Mouse (Mus musculus): ENCODE measurements around the gene Evl. TPM values are rescaled to one million over a fixed set of nuclear protein-coding genes. Genes with fewer than 3 reads are reported as not detected.

Evl gene
- total RNA-seq, 4 experiments from 2014 or later, result 45.4 to 65.2 (median 50.3) TPM

DNA sequence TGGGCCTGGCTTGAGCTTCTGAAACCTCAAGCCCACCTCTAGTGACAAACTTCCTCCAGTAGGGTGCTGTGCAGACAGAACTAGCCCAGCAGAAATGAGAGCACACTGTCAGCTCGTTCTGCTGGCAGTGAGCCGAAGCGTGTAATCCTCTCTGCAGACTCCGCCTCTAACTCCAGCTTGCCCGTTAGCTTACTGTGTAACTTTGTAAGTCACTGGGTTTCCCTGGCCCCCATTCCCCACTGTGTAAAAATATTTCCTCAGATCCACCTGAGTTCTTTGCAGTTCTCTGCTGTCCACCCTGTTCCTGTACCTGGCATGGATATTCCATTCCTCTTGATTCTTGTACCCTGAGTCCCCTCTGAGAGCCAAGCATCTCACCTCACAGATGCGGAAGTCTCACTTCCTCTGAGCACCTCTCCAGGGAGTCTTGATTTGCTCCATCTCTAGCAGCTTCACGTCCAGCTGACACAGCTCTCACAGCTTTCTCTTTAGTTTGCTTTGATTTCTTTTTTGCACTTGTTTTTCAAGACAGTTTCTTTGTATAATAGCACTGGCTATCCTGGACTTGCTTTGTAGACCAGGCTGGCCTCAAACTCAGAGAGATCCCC lies 96.6 kb downstream of the Evl start:
- DNase-seq, result no peak

DNA sequence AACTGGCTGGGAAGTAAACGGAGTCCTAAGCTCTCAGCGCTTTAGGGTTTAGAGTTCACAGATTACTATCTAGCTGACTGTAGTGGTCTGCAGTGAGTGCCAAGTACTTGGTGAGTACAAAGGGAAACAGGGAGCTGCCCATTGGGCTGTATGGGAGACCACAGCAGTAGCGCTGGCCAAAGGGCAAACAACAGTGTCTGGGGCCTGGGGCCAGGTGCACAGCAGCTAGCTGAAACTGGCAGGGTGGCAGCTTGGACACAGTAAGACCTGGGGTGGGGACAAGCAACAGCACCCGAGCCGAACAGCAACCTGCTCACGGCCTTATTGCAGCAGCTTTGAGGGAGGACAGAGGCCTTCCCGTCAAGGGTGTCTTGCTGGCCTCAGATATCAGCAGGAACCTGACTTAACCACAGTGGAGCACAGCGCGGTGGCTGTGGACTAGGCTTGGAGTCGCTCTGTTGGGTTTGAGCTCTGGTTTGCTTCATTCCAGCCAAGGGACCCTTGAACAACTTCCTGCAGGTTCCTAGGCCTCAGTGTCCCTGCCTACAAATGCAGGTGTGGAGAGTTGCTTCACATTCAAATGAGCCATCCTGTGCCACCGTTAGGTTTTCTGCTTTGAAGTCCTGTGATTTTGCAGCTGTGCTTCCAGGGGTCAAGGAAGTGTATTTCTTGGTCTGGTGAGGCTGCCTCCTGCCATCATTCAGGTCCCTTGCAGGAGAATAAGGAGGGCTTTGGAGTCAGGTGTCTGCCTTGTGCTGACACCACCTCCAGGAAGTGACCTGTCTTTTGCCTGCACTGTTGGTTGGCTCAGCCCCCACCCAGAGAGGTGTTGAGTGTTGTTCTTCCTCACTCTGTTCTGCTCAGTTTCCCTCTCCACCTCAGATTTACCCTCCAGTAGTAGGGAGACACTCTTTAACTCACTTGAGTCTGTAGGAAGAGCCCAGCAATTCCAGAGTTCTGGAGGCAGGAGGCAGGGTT lies 99.1 kb downstream of the Evl start:
- DNase-seq, result no peak

DNA sequence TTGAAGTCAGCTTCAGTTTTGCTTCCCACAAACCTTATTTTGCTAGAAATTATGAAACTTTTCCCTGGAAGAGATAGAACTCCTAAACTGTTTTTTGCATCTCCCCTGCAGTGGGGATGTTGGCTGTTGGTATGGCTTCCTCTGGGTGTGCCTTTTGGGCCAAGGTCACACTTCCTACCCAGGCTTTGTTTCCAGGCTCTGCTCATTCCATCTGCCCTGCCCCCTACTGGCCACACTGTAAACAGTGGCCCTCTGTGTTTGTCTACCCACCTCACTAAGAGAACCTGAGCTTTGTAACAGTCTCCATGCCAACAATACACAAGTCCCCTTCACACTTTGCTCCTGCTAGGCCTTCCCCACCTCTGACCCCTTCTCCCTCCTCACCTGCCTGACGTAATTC lies 102.8 kb downstream of the Evl start:
- DNase-seq, result peak; percentile 13

DNA sequence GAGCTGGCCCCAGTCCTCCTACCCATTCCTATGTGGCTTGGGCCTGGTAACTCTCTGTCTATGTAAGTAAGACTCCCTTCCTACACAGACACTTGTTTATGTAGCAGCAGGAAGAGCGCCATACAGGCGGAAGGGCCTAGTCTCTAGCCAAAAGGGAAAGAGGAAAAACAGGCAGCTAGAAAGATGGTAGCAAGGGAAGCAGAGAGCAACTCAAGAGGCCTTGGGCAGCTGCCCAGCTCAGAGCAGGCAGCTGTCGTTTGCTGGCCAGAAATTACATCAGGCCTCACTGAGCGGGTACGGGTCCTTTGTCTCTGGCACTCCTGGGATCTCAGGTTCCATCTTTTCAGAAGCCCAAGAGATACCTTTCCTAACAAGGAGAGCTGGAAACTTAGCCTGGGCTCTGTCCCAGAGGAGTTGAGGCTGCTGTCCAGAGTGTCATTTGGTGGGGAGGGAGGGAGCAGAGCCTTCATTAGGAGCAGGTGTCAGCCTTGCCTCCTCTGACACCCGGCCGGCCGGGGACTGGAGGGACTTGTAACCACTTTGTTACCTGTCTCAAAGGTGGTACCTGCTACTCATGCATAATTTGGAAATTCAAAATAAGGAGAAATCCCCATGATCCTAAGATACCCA lies 114.2 kb downstream of the Evl start:
- DNase-seq, result no peak

DNA sequence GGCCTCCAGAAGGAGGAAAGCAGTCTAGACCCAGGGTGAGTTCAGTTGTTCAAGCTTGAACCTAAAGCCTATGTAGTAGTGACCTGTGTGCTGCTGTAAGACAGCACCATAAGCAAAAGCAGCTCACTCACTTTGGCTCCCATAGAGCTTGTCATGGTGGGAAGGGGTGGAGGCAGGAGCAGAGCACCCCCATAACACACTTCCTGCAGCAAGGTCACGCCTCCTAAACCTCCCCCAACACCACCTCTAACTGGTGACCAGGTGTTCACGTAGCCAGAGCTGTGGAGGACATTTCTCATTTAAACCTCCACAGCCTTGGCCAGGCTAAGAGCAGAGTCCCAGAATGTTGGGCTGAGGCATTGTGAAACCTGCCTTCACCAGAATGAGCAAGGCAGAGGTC lies 117.0 kb downstream of the Evl start:
- DNase-seq, result no peak

DNA sequence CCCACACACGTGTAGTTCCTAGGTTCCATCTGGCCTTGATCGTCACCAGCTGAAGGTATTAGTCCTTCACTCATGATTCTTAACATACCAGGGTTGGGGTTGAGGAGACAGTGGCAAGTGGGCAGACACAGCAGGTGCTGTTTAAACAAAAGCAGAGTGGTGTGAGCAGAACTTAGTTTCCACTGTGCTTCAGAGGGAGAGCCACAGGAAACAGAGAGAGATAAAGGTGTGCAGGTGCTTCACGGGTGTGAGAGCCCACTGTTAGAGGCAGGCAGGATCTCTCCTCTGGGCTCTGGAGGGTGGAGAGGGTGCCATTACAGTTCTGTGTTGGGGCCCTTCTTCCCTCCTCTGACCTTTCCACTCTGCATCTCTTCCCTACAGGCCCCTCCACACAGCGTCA lies 118.4 kb downstream of the Evl start:
- no peak for DNase-seq

DNA sequence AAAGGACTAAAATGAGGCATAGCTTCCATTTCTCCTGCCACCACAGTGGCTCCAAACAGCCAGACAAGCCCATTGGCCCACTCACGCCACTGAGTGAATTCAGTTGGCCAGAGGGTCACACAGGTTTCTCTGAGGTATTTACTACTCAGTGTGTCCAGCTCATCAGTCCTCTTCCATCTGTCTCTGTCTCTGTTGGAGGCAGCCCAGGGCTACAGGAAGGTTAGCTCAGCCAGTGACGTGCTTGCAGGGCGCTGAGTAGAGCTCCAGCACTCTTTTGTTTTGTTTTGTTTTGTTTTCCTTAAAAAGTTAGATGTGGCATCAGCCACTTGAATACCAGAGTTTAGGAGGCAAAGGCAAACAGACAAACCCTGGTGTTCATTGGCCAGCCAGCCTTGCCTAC lies 119.0 kb downstream of the Evl start:
- DNase-seq, result no peak

DNA sequence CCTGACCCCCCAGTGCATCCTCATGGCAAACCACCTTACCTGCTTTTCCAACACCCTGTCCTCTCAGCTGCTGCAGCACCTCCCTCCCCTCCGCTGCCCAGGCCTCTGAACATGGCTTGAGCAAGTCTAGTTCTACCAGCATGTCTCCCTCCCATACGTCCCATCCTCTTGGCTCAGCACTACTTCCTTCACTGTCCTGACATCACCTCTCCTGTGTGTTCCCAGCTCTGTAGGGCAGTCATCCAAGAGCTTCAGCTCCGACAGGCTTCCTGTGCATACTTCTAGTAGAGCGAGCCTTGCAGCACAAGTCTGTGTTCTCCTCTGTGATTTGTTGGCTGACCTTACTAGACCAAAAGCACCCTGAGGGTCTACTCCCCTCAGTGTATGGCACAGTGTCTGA lies 120.0 kb downstream of the Evl start:
- DNase-seq, result no peak

DNA sequence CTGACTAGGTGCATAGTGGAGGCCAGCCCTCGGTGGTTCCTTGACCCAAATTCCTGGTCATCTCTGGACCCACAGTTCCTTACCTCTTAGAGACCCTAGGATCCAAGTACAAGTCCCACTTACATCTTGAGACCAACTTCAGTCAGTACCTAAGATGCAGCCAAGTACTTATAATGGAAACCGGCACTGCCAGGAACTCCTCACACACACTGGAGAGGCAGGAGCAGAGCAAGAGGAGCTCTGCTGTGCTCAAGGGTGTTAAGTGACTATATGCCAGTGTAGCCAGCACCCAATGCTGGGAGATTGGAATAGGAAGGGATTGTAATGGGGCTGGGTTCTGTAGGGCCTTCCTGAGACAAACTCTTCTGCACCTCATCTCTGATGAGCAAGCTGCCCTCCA lies 120.4 kb downstream of the Evl start:
- no peak for DNase-seq

DNA sequence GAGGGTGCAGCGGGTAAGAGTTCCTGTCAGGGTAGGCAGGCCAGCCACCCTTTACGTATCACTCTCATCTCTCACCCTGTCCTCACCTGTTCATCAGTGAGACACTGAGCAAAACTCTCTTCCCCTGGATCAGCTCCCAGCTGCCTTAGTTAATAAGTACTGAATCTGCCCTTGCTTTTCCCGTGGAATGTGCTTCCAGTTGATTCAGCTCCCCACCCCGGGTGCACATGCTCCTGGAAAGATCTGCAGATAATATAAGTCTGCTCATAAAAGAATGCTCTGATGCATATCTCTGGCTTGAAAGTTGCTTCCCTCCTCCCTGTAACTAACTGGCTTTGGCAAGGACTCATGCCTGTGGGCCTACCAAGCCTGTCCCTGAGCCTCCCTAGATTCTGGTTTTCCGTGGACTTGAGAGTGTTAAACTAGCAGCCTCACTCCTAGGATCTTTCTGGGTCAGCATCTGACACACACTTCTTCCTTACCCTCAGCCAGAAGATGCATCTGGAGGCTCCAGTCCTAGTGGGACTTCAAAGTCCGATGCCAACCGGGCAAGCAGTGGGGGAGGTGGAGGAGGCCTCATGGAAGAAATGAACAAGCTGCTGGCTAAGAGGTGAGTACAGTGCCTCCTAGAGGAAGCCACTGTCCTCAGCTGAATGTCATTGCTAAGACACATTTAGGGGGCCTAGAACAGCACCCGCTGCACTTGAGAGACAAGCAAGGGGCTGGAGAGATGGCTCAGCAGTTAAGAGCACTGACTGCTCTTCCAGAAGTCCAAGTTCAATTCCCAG lies 121.3 kb downstream of the Evl start:
- DNase-seq, result no peak

DNA sequence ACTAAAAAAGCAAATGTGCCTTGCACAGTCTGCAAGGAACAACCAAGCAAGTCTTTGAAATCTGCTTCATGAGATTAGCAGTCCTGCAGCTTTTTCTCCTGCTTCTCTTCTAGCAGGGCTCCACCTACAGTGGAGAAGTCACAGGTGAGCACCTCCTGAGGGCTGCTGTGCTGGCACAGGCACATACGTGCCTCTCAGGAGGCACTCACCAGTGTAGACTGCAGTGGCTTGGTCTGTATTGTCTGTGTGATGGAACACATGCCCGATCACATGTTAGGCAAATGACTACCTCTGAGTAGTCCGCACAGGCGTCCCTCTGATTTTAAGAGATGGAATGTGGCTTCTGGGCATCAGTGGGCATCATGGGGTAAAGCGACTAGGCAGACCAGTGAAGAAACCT lies 122.6 kb downstream of the Evl start:
- DNase-seq, result no peak

DNA sequence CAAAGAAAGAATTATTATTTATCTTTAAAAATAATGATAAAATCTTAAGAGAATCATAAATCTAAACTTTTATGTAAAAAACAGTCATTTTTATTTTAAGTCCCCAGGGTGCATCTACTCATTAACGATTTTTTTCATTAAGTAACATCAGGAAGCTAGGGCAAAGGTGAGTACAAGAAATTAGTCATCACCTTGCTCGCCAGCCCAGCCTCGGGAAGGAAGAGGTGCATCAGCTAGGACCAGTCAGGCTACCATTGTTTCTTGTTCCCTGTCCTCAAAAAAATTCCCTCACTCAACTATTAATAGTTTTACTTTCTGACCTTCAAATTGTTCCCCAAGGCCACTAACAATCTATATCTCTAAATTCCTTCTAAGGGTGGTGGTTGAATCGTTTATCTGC lies 123.8 kb downstream of the Evl start:
- no peak for DNase-seq

DNA sequence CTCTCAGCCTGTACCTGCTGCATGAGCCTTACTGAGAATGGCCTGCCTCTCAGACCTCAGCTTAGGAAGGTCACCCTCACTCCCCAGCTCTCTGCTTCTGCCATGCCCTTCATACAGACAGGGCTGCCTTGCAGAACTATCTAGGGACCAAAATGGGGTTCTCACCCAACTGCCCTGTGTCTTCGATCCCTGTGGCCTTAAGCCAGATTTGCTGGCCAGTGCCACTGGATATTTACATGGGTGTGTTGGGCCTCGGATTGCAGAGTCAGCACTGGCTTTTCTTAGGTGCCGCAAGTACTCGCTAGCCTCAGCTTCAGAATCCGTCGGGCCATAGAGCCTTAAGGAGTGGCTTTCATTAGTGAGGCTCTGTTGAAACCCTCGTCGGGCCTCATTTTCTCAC lies 126.3 kb downstream of the Evl start:
- no peak for DNase-seq

DNA sequence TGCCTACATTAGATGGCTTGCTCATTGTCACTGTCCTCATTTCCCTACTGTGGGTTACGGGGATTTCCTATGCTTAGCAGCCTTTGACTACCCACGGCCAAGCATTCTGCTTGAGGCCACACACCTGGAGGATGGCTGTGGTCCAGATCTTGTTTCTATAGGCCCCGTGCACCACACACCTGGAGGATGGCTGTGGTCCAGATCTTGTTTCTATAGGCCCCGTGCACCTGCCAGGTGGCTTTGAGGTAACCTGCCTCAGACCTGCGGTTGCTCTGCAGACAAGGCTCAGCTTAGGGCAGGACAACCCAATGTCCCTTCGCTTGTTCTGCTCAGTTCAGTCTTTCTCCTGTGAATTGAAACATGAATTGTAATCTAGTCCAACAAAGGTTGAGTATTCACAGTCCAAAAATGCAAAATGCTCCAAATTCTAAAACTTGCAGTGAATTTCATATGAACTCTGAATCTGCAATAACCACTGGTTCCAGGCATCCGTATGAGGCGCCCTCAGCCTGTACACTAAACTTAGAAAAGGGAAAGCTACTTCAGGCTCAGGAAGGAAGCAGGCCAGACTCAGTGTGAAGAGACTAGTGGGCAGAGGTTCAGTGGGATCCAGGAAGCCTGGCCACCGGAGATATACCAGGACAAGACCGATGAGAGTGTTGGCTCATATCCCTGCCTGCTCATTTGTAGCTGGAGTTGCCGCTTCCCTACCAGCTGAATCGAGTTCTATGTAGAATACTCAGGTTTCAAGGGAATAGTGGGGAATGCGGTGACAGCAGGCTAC lies 127.9 kb downstream of the Evl start:
- DNase-seq, result no peak

DNA sequence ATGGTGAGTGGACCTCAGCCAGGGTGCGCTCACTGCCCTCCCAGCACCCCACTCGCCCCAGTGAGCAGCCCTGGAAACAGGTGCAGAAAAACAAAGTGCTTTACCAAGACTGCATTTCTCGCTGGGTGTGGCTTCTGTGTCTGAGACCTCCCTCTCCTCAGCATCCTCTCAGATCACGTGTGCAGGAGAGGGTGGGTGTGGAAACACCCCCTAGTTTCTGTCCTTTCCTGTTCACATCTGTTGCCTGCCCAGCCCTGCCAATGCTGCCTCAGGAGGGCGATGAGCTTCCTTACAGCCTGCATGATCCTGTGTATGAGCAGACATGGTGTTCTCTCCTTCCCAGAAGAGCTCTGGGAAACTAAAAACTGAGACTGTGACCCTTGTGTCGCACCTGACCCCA lies 131.9 kb downstream of the Evl start:
- no peak for DNase-seq

DNA sequence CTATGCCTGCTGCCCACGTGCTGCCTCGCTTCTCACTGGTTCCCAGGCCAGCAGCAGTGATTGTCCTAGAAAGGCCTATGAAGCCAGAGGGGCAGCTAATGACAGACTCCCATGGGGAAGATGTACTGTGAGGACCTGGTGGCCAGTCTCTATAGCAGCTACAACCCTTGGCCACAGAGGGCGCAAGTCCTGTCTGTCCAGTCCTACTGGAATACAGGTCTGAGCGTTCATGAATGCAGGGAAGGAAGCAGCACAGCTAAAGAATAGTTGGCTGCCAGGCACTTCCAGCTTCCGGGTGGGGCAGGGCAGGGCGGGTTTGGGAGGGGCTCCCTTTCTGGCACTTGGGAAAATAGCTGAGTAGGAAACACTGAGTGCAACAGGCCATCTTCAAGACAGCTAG lies 132.4 kb downstream of the Evl start:
- no peak for DNase-seq

DNA sequence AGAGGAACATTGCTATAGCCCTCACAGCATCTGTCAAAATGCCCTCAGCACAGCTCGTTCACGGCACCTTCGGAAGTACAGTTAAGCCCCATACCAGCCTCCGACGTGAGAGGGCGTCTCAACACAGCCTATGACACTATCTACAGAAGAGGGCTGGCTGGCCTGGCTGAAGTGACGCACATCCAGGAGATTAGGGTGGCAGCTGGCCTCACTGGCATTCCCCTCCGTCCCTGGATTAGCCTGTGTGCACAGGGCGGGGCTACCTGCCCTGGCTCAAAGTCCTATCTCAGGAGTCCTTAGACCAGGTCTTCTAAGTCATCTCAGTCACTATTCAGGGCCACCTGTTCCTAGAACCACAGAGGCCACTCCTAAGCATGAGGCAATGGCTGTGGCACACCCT lies 134.6 kb downstream of the Evl start:
- no peak for DNase-seq

DNA sequence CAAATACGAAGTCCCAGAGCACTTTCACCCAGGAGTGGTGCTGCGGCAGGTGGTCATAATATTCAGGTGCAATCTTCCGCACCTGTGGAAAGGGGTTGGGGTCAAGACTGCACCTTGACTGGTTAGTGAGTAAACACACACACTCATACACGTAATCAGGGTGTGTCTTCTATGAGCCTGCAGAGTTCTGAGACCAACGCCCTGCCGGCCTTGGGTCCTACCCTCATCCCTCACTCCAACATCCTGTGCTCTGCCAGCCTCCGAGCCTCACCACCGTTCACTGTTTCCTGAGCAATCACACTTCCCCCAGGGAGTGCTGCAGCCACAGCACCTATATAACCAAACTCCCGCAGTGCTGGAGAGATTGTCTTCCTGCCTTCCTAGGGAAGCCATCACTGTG lies 136.0 kb downstream of the Evl start:
- DNase-seq, result no peak

DNA sequence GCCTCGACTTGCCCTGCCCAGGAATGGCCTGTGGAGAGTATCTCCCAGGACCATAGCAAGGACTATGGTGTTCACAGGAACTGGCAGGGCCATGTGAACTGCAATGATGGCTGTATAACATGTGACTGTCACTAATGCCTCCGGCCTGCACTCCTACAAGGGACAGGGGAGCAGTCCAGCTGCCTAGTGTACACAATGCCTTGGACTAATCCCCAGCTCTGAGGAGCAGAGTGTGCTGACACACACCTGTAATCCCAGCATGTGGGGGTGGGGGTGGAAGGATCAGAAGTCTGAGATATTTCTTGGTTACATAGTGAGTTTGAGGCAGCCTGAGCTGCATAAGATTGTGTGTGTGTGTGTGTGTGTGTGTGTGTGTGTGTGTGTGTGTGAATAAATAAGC lies 139.1 kb downstream of the Evl start:
- DNase-seq, result no peak

DNA sequence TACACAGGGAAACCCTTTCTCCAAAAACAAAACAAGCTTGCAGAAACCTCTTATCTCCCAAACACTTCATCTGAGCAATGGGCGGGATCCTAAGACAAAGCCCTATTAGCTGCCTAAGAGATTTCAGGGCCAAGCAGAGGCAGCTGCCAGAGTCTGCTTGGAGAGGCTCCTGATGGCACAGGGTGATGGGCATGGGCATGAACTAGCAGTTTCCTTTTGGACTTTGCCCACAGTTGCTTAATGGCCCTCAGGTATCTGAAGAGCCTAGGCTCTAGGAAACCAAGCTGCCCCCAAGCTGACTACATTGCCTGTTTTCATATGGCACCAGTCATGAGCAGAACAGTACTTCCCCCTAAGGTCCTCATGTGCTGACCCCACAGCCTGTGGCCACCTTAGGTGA lies 139.7 kb downstream of the Evl start:
- no peak for DNase-seq

DNA sequence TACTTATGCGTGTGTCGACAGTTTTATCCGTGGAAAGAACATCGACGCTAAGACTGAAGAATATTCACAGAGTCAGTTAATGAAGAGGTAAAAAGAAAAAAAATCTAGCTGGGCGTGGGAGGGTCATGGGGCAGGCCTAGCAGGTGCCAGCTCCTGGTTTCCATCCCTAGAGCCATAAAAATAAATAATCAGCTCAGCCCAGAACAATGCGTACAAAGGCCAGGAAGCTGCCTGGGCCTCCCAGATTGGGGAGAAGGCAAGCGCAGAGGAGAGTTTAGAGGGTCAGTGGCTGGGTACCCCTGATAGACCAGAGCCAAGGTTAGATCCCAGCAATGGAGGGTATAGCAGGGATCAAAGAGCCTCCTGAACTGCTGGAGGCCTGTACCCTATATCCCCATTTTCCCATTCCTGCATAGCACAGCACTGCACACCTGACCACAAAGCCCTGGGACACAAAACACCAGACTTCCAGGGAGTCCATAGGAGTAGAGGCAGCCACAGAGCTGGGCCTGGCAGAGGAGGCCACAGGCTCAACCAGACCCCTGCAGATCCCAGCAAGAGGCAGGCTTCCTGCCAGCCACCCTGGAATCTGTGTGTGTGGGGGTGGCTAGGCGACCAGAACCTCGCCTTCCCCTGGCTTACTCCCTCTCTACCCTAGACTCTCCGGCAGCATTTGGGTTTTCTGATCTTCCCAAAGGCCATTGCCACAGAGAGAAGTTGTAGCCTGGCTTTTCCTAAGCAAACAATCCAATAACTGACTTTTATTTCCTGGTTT lies 144.4 kb downstream of the Evl start:
- no peak for DNase-seq

Data from adrenal gland, adult 8-10 months (tissue).